Mouse (Mus musculus) hindlimb bud, embryonic 11.5 days (tissue): Measurements from ENCODE around the gene Impdh2.
A peak's percentile ranks its signal among the peaks of the same experiment; 100 is the strongest.

ENCODE experiments used
- DNase-seq: peaks from one replicate; pipeline ENCODE4 v3.0.0-alpha.2; 2012; ENCODE audit warnings: low read depth, low spot score; ENCODE audit errors: extremely low spot score

Gene Impdh2

GRCm38 (mm10) chr9:108569381-108570206 is 9.5 kb downstream of the Impdh2 start, which contains the start of gene Dalrd3:
Dalrd3 (plus strand) TSS chr9:108569886.
- peak; percentile 89 for DNase-seq

DNA sequence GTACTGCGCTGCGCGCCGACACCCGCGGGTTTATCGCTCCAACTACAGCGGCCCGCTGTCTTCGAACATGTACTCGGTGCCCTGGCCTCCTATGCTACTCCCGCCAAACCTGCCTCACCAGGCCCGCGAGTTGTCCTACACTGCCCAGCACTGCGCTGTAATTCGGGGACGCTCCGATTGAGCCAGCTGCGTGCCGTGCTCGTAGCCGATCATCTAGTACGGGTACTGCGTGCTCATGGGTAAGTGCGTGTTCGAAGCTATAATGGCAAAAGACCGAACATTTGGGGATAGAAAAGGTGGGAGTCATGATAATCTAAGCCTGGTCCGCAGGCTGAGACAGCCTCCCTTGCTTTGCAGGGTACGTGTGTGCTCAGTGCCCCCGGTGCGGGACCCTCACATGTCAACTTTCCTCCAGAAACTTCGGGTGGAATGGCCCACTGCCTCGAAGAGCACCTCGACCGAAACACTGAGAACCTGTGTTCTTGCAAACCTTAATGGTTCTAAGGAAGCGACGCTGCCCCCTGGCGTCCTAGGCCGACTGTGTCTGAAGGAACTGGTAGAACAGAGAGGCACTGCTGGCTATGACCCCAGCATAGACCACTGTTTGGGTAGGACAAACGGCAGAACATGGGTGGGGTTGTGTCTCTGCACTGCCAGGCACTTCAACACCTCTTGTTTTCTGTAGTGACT is 10.3 kb downstream of the Impdh2 start:
- DNase-seq: no peak

DNA sequence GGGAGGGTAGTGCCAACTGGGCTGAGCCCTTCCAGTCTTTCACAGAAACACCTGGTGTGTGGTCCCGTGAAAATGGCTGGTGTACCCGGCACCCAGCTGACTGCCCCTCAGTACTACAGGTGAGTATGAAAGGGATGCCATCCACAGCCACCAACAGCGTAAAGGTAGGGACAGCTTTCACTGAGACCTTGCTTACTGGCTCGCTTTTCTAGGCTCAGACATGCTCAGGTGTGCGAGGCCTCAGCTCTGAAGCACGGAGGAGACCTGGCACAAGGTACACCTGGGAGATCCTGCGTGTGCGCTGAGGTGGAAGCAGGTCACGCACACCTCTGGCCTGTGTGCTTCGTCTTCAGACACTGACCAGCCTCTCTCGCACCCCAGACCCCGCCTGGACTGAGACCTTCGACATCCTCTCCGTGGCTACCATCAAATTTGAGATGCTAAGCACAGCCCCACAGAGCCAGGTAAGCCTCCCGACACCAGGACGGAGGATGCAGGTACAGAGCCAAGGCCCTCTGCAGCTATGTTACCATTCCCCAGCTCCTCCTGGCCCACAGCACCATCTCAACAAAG is 11.4 kb downstream of the Impdh2 start:
- no peak for DNase-seq

GRCm38 (mm10) chr9:108572321-108572720 is 12.2 kb downstream of the Impdh2 start:
- DNase-seq: no peak

- DNase-seq: no peak
These were observed 13.9 kb downstream of the Impdh2 start for GRCm38 (mm10) chr9:108573774-108574690.

DNA sequence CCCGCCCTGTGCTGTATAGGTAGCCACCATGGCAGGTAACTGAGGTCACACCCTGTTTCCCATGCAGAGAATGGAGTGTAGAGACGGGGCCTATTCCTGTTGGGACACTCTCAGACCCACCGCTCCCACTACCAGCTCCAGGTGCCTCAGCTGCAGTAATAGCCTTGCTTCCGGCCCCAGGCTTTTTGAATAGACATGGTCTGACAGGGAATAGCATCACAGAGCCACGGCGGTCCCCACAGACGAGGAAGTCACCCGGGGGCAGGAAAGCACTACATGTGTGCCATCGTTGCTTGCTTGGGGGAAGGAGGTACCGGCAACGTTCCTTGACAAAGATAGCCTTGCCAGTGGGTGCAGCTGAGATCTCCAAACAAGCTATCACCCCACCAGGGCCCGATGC is 14.8 kb downstream of the Impdh2 start:
- no peak for DNase-seq

GRCm38 (mm10) chr9:108575321-108576297 is 15.5 kb downstream of the Impdh2 start:
- DNase-seq: no peak

DNA sequence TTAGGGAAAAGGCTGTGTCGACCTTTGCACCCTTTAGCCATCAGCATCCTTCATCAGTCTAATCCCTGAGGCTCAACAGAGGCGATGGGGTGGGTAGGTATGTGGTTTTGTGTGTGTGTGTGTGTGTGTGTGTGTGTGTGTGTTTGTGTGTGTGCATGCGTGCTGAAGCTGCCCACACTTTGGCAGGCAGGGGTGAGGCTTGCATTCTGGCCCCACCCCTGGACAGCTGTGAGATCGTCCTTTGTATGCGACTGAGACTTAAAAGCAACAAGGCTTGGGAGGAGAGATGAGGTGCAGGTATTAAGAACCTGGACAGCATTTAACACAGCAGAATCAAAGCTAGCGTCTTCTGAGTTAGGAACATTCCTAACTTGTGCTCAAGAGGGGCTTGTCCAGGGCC is 16.9 kb downstream of the Impdh2 start:
- DNase-seq: no peak

- no peak for DNase-seq
These were observed 18.0 kb downstream of the Impdh2 start for GRCm38 (mm10) chr9:108577934-108578544.

DNA sequence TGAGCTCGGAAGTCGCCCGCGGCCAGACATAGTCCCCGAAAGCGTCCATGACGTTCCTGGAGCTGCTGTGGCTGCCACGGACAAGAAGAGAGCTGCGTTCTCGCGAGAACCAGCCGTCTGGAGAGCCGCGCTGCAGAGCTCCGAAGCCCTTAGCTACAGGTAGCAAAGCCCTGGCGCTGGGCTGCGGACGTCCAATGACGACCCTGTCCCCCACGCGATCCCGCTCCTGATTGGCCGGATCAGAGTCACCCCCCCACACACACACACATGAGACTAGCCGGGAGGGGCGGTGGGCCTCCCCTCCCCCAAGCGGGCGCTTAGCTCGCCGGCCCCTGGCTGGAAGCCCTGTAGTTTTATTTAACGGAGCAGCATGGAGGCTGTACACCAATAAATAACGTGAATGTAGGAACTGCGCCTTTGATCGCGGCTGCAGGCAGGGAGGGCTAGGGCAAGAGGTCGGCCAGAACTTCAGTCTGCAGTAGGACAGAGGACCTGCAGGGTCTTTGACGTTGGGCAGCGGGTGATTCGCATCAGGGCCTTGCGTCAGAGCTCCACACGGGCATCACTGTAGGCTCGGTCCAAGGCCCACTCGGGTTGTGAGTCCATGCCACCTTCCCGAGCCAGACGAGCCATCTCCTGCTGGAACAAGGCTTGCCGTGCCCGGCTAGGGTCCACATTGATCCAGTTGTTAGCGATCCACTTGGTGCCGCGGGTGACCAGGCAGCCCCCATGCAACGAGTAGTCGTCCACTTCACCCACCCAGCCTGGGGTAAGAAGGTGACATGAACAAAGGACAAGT is 18.7 kb downstream of the Impdh2 start, which contains the start of gene Wdr6:
TSS of gene Wdr6 (minus strand) at position 195 of the 799 bp plus-strand sequence.
- DNase-seq: peak; percentile 77

GRCm38 (mm10) chr9:108579344-108579690 is 19.2 kb downstream of the Impdh2 start:
- DNase-seq: no peak

DNA sequence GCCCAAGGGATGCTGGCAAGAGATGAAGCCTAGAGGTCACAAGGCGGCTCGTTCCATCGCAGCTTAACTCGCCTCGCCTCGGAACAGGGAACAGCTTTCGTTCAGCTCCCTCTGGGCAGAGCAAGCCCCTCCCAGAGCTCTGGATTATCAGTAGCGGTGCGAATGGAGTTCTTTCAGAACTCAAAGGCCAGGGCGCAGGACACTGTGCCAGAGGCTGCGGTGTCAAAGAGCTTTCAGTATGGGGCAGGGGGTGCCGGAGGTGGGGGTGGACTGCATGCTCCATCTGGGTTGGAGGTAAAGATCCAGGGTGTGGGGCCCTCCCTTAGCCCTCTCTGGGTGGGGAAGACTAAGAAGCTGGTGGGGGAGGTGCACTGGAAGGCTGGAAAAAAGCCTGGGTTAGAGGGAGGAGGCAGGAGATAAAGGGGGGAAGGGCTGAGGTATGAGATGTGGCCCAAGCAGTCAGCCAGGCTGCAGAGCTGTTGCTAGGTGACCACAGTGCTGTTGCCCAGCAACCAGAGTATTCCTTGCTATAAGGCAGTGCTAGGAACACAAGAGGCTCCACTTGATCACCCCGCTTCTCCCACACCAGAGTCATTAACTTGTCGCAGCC is 27.6 kb downstream of the Impdh2 start:
- peak; percentile 86 for DNase-seq

DNA sequence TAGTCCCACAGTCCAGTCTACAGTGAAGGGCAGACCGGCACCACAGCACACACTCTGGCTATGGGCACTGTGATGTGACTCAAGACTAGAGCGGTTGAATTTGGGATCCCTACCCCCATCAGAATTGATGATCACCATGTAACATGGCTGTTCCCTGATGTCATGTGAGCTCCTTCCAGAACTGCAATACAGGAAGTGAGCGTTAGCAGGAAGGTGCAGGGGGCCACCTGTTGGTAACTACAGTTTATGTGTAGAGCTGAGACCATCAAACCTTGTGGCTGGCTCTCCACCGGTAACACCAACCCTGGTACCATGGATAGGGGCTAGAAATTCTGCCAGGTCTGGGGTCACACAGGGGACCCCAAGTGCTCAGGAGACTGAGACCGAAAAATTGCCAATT is 29.1 kb downstream of the Impdh2 start:
- DNase-seq: no peak

DNA sequence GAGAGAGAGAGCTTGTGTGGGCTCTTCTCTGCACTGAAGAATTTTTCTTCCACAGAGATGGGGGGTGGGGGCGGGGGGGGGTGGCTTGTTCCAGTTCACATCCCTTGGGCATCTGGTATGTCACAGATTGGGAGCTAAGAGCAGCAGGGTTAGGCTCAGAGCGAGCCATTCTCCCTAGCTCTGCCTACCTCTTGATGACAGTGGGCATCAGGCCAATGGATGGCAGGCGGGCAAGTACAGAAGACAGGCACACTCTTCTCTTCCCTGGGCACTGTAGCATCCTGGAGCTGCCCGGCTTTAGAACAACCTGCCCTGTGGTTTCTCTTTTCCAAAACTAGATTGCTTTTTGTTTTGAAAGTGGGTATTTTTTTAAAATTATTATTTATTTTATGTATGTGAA is 31.4 kb downstream of the Impdh2 start:
- no peak for DNase-seq

GRCm38 (mm10) chr9:108594354-108594753 is 34.3 kb downstream of the Impdh2 start:
- DNase-seq: no peak

- no peak for DNase-seq
These were observed 37.1 kb downstream of the Impdh2 start, which contains the start of gene P4htm for GRCm38 (mm10) chr9:108596998-108597764. P4htm (minus strand) TSS chr9:108597667.

DNA sequence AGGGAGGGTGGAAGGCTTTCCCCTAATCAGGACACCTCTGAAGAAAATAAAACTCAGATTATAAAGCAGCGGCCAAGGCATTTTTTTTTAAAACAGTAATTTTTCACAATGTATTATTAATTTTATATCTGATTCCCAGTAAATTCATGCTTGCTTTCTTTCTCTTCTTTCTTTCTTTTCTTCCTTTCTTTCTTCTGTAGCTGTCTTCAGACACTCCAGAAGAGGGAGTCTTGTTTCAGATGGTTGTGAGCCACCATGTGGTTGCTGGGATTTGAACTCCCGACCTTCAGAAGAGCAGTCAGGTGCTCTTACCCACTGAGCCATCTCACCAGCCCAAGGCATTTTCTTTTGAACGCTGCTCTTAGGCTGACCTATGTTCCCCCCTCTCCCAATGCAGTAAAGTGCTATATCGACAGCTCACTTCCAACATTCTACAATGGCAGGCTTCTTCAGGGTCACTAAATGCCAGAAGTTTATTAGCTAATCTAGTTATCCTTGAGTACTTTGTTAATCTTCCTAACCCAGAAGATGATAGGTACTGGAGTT is 39.0 kb downstream of the Impdh2 start:
- DNase-seq: no peak
